Mouse (Mus musculus): ENCODE data around the gene C1qbp. TPM values are rescaled to one million over a fixed set of nuclear protein-coding genes. Genes with fewer than 3 reads are reported as not detected.

C1qbp gene
- total RNA-seq (2018; cell fraction: chromatin; rRNA removed), result 10 to 100 TPM in 6 of 26 experiments, 1 to 10 TPM in 20; 1.7 to 20.0 (median 6.5) TPM
- 100 to 1,000 TPM in 3 of 26 experiments, 10 to 100 TPM in 23; 49.6 to 105 (median 72.8) TPM for total RNA-seq (2018; cell fraction: cytosol; rRNA removed)
- 10 to 100 TPM in 22 of 26 experiments, 1 to 10 TPM in 4; 8.2 to 46.3 (median 15.1) TPM for total RNA-seq (2018; cell fraction: nucleus; rRNA removed)
- polyA plus RNA-seq (2018), result 71.5 to 186 TPM (median 95.5 TPM) in 3 replicates

DNA sequence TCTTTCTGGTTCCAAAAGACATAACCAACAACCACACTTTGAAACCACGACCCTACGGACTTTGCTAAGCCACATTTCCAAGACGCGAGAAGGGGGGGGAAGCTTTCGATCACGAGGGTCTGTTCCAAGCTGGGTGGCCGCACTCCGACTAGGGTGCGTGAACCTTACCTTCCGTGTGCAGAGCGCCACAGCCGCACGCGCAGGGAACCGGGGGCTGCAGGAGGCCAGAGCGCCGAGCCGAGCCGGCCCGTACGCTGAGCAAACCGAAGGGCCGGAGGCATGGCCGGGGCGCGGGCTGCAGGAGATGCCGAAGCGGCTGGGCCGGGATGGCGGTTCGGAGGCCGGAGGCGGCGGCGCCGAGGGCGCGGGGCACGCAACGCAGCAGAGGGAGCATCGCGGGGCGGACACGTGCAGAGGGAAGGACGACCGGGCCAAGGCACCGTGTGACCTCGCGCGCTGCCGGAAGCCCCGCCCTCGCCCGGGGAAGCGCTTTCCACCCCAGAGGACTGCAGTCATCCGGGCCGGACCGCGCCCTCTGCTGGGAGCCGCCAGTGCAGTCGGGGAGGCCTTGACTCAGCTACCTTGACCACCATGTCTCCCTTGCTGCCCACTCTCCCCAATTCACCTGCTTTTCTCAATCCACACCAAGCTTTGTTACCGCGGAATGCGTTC lies at the start of gene C1qbp:
Gene C1qbp, minus strand, starts transcription at position 470 of the 672 bp plus-strand sequence.
- Histone ChIP-seq H3K36me3 (ENCODE audit: inconsistent target) (peaks cover 31% of the 10 kb centered on the region), H3K4me3 (ENCODE audit: inconsistent target) (peak within 1 kb of the TSS; percentile 71), H3K27ac (peak within 1 kb of the TSS; percentile 21), H3K79me2 (ENCODE audit: inconsistent target) (peaks cover 19% of the 10 kb centered on the region)
- under 1% methylated on average over 56 of the region's 64 CpGs for WGBS (ENCODE audit: missing documents)

DNA sequence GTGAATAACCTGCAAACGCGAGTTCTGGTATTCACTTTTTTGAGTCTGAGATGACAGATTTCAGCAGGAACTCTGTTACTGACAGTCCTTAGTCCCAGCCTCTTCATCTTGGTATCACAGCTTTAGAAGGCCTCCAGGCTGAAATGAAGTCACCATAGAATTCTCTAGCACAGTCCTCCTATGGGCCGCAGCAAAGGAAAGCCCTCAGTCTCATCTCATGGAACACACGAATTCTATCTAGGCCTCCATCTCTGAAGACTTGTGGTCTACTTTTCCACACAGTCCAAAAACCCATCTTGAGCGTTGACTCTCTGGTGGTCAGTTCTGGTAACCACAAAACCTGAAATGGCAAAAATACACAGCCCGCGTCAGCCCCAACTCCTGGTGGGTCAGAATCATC lies 49.2 kb upstream of the C1qbp start:
- Histone ChIP-seq H3K4me3 (ENCODE audit: inconsistent target) (no peak overlapping the region), H3K79me2 (ENCODE audit: inconsistent target) (no peaks in the 10 kb centered on the region), H3K36me3 (ENCODE audit: inconsistent target) (peaks cover 3% of the 10 kb centered on the region; the same call in 1 of the 2 replicates), H3K27ac (no peak overlapping the region)
- 90% methylated on average over 7 of the region's 7 CpGs for WGBS (ENCODE audit: missing documents)

DNA sequence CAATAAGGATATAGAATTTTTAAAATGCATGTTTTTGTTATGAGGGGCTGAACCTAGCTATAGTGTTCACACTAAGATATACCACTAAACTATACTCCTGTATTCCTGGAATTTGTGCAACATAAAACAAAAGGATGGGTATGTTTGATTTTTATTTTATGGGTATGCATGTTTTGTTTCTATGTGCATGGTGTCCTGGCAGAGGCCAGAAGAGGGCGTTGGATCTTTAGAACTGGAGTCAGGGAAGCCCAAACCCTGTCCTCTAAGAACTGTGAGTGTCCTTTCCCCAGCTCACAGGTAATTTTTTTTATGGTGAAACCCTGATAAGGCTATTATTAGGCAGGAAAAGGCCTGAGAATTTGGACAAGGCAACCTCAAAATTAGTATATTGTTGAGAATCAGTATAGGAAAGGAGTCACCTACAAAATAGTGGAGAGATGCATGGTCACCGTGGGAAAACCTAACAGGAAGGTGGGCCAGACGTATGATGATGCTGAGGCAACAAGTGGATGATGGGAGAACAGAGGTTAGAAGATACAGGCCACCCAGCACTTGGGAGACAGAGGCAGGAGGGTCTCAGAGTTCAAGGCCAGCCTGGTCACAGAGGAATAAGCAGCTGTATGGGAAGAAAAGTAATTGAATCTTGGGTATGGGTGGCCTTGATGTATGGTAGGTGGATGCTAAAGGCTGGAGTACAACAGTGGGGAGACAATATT lies 46.7 kb upstream of the C1qbp start:
- Histone ChIP-seq H3K36me3 (ENCODE audit: inconsistent target) (peaks cover 28% of the 10 kb centered on the region), H3K27ac (no peak overlapping the region), H3K79me2 (ENCODE audit: inconsistent target) (peaks cover 8% of the 10 kb centered on the region; the same call in 1 of the 2 replicates), H3K4me3 (ENCODE audit: inconsistent target) (no peak overlapping the region)
- 78% methylated on average over 3 of the region's 3 CpGs for WGBS (ENCODE audit: missing documents)

DNA sequence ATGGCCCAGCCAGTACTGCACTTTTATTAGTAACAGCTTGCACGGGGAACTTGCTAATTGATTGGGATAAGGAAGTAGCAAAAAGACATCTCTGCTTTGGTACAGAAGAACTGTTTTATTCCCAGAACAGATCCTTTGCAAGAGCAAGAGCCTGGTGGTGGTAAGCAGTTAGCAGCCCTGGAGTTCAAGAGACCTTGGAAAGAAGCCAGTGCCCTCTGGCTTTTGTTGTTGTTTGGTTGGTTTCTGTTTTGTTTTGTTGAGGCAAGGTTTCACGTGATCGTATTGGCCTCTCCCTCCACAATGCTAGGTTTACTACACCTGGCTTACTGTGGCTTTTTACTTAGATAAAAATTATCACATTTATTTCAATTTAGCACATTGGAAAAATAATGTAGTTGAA lies 45.5 kb upstream of the C1qbp start:
- Histone ChIP-seq H3K27ac (no peak overlapping the region), H3K36me3 (ENCODE audit: inconsistent target) (peaks cover 34% of the 10 kb centered on the region), H3K79me2 (ENCODE audit: inconsistent target) (peaks cover 20% of the 10 kb centered on the region), H3K4me3 (ENCODE audit: inconsistent target) (no peak overlapping the region)
- 79% methylated on average over 3 of the region's 3 CpGs for WGBS (ENCODE audit: missing documents)

DNA sequence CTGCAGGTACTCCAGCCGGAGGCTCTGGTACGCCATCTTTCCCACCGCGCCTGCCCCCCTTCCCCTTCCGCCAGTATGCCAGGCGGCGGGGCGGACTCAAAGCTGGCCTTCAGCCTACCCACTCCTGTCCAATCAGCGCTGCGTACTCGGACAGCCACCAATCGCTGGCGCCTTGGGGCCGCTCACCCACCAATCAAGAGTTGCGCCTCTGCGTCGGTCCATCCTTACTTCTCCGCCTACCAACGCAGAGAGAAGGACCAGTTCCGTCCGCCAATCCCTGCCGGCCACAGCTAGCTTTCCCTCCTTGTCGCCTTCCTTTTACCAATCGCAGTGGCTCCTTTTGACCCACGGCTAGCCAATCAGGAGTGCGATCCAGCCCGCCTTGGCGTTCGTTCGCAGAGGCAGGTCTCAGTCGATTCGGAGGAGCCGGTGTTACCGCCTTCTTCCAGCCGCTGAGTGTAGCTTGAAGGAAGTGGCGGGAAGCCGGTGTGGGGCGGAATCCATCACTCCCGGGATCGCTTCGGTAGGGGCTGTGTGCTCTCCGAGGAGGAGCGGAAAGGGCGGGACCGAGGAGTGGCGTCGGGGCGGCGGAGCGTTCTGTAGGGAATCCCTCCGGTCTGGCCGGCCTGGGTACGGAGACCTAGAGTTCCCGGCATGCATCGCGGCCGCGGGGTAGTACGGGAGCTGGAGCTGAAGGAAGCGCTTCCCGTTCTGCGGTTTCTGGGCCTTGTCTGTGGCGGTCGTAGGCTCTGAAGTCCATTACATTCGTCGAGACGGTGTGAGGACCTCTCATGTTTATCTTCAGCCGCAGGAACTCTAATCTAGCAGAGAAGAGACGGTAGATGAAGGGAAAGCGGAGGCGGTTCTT lies 36.6 kb upstream of the C1qbp start, which contains the start of the genes Mis12 and Derl2:
Gene Mis12, plus strand, starts transcription at position 411 of the 868 bp plus-strand sequence.
Gene Derl2, minus strand, starts transcription at position 641 of the 868 bp plus-strand sequence.
- under 1% methylated on average over 70 of the region's 71 CpGs for WGBS (ENCODE audit: missing documents)
- Histone ChIP-seq H3K79me2 (ENCODE audit: inconsistent target) (peaks cover 93% of the 10 kb centered on the region), H3K36me3 (ENCODE audit: inconsistent target) (peaks cover 12% of the 10 kb centered on the region; the same call in 1 of the 2 replicates), H3K27ac (peak within 1 kb of the TSS; percentile 79), H3K4me3 (ENCODE audit: inconsistent target) (peak within 1 kb of the TSS; percentile 99)

DNA sequence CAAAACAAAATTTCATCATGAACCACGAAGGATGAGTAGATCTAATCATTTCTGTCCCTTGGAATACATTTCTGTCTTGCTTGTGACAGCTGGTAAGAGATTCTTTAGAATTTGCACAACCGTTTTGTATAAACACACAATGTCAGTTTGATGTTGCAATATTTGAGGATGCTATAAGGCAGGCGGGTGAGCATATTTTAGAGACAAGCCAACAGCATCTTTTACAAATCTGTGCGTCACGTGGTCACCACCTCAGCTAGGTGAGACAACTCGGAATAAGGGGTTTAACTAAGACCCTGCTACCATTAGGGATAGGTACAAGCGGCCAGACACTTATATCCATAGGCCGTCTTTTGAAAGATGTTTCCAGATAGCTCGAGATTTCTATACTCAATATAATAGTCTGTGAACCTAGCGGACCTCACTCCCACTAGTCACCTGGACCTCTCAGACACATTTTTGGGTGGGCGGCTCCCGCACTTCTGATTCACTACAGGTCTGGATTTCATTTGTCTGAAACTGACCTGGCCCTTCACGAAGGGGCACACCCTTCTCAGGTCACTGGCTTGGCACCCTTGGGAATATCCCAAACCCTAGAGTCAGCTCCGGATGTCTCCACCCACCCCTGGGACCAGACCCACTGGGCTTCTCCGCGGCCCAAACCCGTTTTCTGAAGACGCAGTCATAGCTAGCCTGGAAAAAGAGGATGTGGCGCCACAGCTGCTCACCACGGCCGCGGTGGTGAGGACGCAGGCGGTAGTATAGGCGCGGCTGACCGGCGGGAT lies 35.8 kb upstream of the C1qbp start:
- 4% methylated on average over 28 of the region's 28 CpGs for WGBS (ENCODE audit: missing documents)
- peaks cover 16% of the 10 kb centered on the region; the same call in 1 of the 2 replicates for H3K36me3 ChIP-seq (ENCODE audit: inconsistent target)
- peak overlapping the region; percentile 79 for H3K27ac ChIP-seq
- peaks cover 93% of the 10 kb centered on the region for H3K79me2 ChIP-seq (ENCODE audit: inconsistent target)
- H3K4me3 ChIP-seq (ENCODE audit: inconsistent target), result peak overlapping the region; percentile 99

DNA sequence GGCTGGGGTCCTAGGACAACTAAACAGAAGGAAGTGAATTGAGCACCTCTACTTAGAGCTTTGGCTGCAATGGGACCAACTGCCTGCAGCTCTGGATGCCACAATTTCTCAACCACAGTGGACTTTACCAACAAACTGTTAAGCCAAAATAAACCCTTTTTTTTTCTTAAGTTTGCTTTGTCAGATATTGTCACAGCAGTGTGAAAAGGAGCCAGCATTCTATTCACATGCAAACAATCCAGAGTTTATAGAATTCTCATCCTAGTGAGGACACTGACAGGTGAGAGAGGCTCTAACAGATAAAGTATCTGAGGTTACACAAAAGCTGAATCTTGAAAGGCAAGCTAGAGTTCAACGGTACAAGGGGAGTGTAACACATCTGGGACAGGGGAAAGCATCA lies 34.2 kb upstream of the C1qbp start:
- WGBS (ENCODE audit: missing documents), result 100% methylated on average over 1 of the region's 1 CpGs
- H3K79me2 ChIP-seq (ENCODE audit: inconsistent target), result peaks cover 81% of the 10 kb centered on the region
- H3K36me3 ChIP-seq (ENCODE audit: inconsistent target), result peaks cover 29% of the 10 kb centered on the region; the same call in 1 of the 2 replicates
- H3K4me3 ChIP-seq (ENCODE audit: inconsistent target), result no peak overlapping the region
- H3K27ac ChIP-seq, result no peak overlapping the region

DNA sequence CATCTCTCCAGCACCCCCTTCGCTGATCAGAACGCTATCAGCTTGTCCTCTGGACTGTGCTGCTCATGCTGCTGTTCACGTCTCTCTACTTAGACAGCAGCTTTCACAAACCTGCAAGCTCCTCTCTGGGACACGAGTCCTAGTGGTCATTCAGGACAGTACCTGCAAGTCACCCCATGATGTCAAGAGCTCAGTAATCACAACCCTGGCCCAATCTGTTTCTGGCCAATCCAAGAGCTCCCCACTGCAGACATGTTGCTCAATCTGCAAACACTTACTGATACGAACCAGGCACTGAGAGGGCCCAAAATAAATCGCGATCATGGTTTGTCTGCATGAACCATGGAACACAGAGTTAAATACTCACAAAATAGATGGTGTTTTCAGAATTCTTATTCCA lies 29.9 kb upstream of the C1qbp start:
- Histone ChIP-seq H3K27ac (no peak overlapping the region), H3K79me2 (ENCODE audit: inconsistent target) (peaks cover 45% of the 10 kb centered on the region), H3K36me3 (ENCODE audit: inconsistent target) (peaks cover 58% of the 10 kb centered on the region), H3K4me3 (ENCODE audit: inconsistent target) (no peak overlapping the region)
- WGBS (ENCODE audit: missing documents), result 98% methylated on average over 7 of the region's 7 CpGs

DNA sequence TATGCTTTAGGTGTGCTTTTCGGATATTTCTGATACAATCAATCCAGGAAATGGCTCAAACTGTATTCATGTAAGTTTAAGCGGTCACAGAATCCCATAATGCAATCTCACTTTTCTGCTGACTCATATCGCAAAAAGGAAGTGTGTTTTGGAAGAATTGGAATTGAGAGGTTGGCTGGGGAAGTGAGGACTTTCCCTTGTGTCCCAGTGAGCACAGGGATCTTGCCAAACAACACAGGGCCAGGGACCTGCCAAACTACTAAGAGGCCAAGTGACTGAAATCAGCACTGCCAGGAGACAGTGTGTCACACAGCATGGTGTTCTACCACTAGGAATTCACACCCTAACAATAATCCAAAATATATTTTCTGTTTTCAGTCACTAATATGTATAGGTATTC lies 25.5 kb upstream of the C1qbp start:
- Histone ChIP-seq H3K36me3 (ENCODE audit: inconsistent target) (peaks cover 39% of the 10 kb centered on the region), H3K4me3 (ENCODE audit: inconsistent target) (no peak overlapping the region), H3K79me2 (ENCODE audit: inconsistent target) (peaks cover 5% of the 10 kb centered on the region), H3K27ac (peak overlapping the region; percentile 13; the same call in 1 of the 2 replicates)
- WGBS (ENCODE audit: missing documents), result 43% methylated on average over 3 of the region's 3 CpGs

DNA sequence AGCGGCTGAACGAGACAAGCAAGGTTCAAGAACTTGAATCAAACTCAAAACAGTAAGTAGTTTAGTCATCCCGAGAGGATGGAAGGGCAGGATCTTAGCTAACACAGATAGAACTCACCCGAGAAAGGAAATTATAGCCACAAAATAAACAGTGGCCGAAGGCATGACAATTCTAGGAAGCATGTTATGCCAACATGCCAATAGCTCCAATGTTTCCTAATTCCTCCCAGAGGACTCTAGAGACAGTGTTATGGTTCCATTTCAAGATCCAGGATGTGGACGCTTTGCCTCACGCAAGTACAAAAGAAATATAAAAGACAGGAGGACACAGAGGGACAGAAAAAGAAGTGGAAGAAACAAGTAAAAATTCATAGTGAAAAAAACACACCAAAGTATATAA lies 25.0 kb upstream of the C1qbp start:
- peaks cover 9% of the 10 kb centered on the region for H3K79me2 ChIP-seq (ENCODE audit: inconsistent target)
- H3K4me3 ChIP-seq (ENCODE audit: inconsistent target), result no peak overlapping the region
- H3K27ac ChIP-seq, result peak overlapping the region; percentile 13; the same call in 1 of the 2 replicates
- 85% methylated on average over 7 of the region's 7 CpGs for WGBS (ENCODE audit: missing documents)
- H3K36me3 ChIP-seq (ENCODE audit: inconsistent target), result peaks cover 37% of the 10 kb centered on the region

DNA sequence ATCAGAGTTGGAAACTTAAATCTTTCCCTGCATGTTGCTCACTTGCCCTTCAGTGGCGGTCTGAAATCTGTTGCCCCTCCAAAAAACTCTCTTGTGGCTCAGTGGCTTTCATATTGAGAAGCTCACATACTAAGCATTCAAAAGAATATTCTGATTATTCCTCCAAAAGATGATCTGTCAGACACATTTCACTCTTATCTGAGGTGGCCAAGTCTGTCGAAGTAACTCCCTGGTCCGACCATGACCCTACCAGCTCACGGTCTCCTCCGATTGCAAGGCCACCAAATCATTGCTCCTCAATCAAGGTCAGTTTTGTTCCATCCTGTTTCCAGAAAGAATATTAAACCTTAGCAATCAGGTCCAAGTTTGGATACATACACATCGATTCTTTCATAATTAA lies 24.2 kb upstream of the C1qbp start:
- H3K27ac ChIP-seq, result no peak overlapping the region
- H3K4me3 ChIP-seq (ENCODE audit: inconsistent target), result no peak overlapping the region
- H3K36me3 ChIP-seq (ENCODE audit: inconsistent target), result peaks cover 29% of the 10 kb centered on the region
- H3K79me2 ChIP-seq (ENCODE audit: inconsistent target), result peaks cover 17% of the 10 kb centered on the region
- 97% methylated on average over 6 of the region's 6 CpGs for WGBS (ENCODE audit: missing documents)

DNA sequence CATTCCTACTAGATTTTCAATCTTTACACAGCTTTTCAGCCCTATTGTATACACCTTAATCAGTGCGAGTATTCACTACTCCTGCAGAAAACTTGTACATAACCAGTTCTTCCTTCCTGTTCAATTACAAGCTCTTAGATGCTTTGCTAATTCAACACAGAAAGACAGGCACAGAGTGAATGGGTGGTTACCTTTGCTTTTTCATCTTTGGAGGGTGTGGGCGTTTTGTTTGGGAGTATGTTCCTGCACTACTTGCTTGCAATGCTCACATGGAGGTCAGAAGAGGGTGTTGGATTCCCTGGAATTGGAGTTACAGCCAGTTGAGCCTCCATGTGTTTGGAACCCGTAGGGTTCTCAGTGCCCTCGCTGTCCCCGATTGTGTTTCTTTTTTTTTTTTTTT lies 22.2 kb upstream of the C1qbp start:
- H3K27ac ChIP-seq, result no peak overlapping the region
- WGBS (ENCODE audit: missing documents), result 21% methylated on average over 2 of the region's 5 CpGs
- H3K36me3 ChIP-seq (ENCODE audit: inconsistent target), result peaks cover 13% of the 10 kb centered on the region

DNA sequence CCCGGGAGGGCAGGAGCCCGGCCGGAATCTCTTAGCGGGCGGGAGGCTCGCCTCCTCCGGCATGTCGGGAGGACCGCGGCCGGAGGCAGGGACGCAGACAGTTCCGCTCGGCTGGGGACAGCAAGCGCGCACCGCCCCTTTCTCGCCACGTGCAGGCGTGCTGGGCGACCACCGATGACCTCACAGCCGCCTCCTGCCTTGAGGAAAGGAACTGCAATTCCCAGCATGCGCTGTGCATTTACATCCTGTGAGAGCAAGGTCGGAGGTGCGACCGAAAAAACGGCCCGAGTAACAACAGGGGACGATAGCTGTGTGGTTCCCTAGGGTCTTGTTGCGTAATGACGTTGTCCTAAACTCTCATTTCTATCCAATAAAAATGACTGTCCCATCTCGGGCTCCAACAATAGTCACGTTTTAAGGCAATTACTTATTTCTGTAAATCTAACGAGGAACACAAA lies 21.5 kb upstream of the C1qbp start, which contains the start of gene Dhx33:
Gene Dhx33, minus strand, starts transcription at position 122 of the 458 bp plus-strand sequence.
- Histone ChIP-seq H3K79me2 (ENCODE audit: inconsistent target) (peaks cover 36% of the 10 kb centered on the region), H3K27ac (peak within 1 kb of the TSS; percentile 41), H3K4me3 (ENCODE audit: inconsistent target) (peak within 1 kb of the TSS; percentile 88), H3K36me3 (ENCODE audit: inconsistent target) (peaks cover 13% of the 10 kb centered on the region; the same call in 1 of the 2 replicates)
- WGBS (ENCODE audit: missing documents), result 1% methylated on average over 35 of the region's 35 CpGs

More for the DNA sequence above, 22.2 kb upstream of the C1qbp start:
- Histone ChIP-seq H3K79me2 (ENCODE audit: inconsistent target) (peaks cover 34% of the 10 kb centered on the region), H3K4me3 (ENCODE audit: inconsistent target) (peak overlapping the region; percentile 28; the same call in 1 of the 2 replicates)
